Comparison of ENCODE assay signal across 19 mouse cellular contexts in the genomic region with DNA sequence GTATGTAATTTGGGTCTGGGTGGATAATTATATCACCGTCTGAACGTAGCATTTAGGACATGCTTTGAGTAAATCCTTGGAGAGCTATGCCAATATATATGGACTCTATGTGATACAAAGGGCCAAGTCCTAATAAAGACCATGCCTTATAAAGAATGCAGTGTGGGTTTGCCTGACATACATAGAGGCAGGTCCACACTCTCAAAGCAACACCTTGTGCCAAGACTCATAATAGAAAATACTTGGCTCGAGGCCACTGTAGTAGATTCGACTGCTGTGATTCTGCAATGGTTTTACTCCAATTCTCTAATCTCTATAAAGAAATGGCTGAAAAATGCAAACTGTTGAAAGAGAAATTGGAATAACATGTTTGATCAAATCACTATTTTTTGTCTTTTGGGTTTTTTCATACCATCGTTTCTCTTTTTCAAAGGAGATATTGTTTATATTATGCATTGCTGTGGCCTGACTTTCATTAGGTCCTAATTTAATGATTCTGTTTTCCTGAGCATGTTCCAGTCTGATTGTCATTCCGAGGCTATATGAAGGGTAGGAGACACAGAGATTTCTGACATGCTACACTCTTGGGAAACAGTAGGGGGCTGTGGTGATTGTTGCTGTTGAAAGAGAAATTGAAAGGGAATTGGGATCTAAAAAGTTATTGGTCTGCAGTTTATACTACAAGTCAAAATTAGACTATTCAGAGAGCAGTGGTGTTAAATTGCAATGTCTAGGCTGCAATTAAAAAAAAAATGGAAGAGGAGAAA.
DNase-seq lines count a peak whose midpoint lies in the region; ATAC-seq and TF ChIP-seq lines count a peak whose summit lies in the region.
"Had no signal": no experiment of that assay in that cellular context is flagged by ENCODE, and none has a peak within 500 bp of the region (broad histone marks: within the 10 kb centered on the region; RNA-seq: fewer than 3 reads in every experiment).

No protein-coding gene starts in this region.

- peak; percentile 35; the same call in 1 of the 2 replicates for TF ChIP-seq CTCF in gastrocnemius, adult 2 months (IDR thresholded peaks at IDR 0.05)
- TF ChIP-seq CTCF in brain, embryonic 14.5 days (IDR thresholded peaks at IDR 0.05; ENCODE audit: borderline replicate concordance, extremely low read depth, insufficient read depth, insufficient read length) = peak; percentile 10; the same call in 1 of the 2 replicates

- DNase-seq in gastrocnemius, adult 2 months = no peak
- no peak for DNase-seq in gastrocnemius, postnatal 14 days
- no peak for DNase-seq in limb, embryonic 10.5 days (ENCODE audit: low spot score)
- peak; percentile 10 for DNase-seq in MN1 (ENCODE audit: low spot score)
- DNase-seq in brain, embryonic 14.5 days (ENCODE audit: low read depth) = peak; percentile 59
- no peak for DNase-seq in layer of hippocampus, adult 9-10 months (ENCODE audit: low spot score)
- DNase-seq: adrenal gland, postnatal 25 days; cerebellum, adult 9-10 months; gastrocnemius, postnatal 25 days; kidney, adult 9 months; kidney, postnatal 4 days; thymus, adult 18-20 months had no signal

- intact Hi-C loops in gastrocnemius, adult 2 months (cut with DNase I) = no loop called here
- intact Hi-C loops in gastrocnemius, postnatal 14 days (cut with DNase I; ENCODE audit: low total_unique reads) = no loop called here

- no peak for TF ChIP-seq POLR2A in brain, embryonic 14.5 days (IDR thresholded peaks at IDR 0.05; ENCODE audit: borderline replicate concordance, extremely low read depth, insufficient read depth, insufficient read length, poor library complexity, severe bottlenecking)

- peak; percentile 80 for ATAC-seq in limb, embryonic 13.5 days (ENCODE audit: low FRiP score, low read depth)
- ATAC-seq in liver, embryonic 12.5 days = no peak
- ATAC-seq: midbrain, embryonic 16.5 days had no signal

- H3K36me3 ChIP-seq in limb, embryonic 13.5 days = no peaks in the 10 kb centered on the region
- H3K36me3 ChIP-seq in limb, embryonic 10.5 days = no peaks in the 10 kb centered on the region
- H3K36me3 ChIP-seq in liver, embryonic 12.5 days = no peaks in the 10 kb centered on the region
- H3K36me3 ChIP-seq: G1E; heart, embryonic 10.5 days; hindbrain, embryonic 15.5 days; lung, embryonic 15.5 days had no signal

- WGBS in limb, embryonic 13.5 days = 42% methylated on average over 6 of the region's 6 CpGs
- 88% methylated on average over 6 of the region's 6 CpGs for WGBS in limb, embryonic 10.5 days
- WGBS in liver, embryonic 12.5 days (ENCODE audit: insufficient replicate concordance) = 72% methylated on average over 6 of the region's 6 CpGs

- peaks cover 7% of the 10 kb centered on the region; the same call in 1 of the 2 replicates for H3K4me1 ChIP-seq in limb, embryonic 13.5 days
- no peaks in the 10 kb centered on the region for H3K4me1 ChIP-seq in limb, embryonic 10.5 days
- no peaks in the 10 kb centered on the region for H3K4me1 ChIP-seq in liver, embryonic 12.5 days
- H3K4me1 ChIP-seq: heart, embryonic 10.5 days; hindbrain, embryonic 15.5 days; lung, embryonic 15.5 days had no signal

- H3K4me3 ChIP-seq in gastrocnemius, adult 2 months = no peak overlapping the region
- H3K4me3 ChIP-seq in limb, embryonic 13.5 days = no peak overlapping the region
- H3K4me3 ChIP-seq in limb, embryonic 10.5 days = no peak overlapping the region
- no peak overlapping the region for H3K4me3 ChIP-seq in liver, embryonic 12.5 days
- H3K4me3 ChIP-seq: heart, embryonic 10.5 days; hindbrain, embryonic 15.5 days; lung, embryonic 15.5 days had no signal

- no peak overlapping the region for H3K4me2 ChIP-seq in limb, embryonic 13.5 days (replicated peaks)
- no peak overlapping the region for H3K4me2 ChIP-seq in liver, embryonic 12.5 days
- H3K4me2 ChIP-seq: hindbrain, embryonic 15.5 days; lung, embryonic 15.5 days had no signal

- no peaks in the 10 kb centered on the region for H3K9me3 ChIP-seq in limb, embryonic 13.5 days
- H3K9me3 ChIP-seq in limb, embryonic 10.5 days (replicated peaks) = no peaks in the 10 kb centered on the region
- no peaks in the 10 kb centered on the region for H3K9me3 ChIP-seq in liver, embryonic 12.5 days (replicated peaks)
- H3K9me3 ChIP-seq: heart, embryonic 10.5 days; hindbrain, embryonic 15.5 days; lung, embryonic 15.5 days had no signal

- H3K27ac ChIP-seq in gastrocnemius, adult 2 months = no peak overlapping the region
- no peak overlapping the region for H3K27ac ChIP-seq in limb, embryonic 13.5 days
- H3K27ac ChIP-seq in limb, embryonic 10.5 days = no peak overlapping the region
- H3K27ac ChIP-seq in liver, embryonic 12.5 days = no peak overlapping the region
- H3K27ac ChIP-seq: heart, embryonic 10.5 days; hindbrain, embryonic 15.5 days; lung, embryonic 15.5 days had no signal

- H3K27me3 ChIP-seq in limb, embryonic 13.5 days = no peaks in the 10 kb centered on the region
- no peaks in the 10 kb centered on the region for H3K27me3 ChIP-seq in limb, embryonic 10.5 days (ENCODE audit: low read depth, poor library complexity, severe bottlenecking)
- no peaks in the 10 kb centered on the region for H3K27me3 ChIP-seq in liver, embryonic 12.5 days (replicated peaks)
- H3K27me3 ChIP-seq: hindbrain, embryonic 15.5 days; lung, embryonic 15.5 days had no signal

- no peak overlapping the region for H3K9ac ChIP-seq in limb, embryonic 13.5 days
- H3K9ac ChIP-seq in liver, embryonic 12.5 days = no peak overlapping the region
- H3K9ac ChIP-seq: hindbrain, embryonic 15.5 days; lung, embryonic 15.5 days had no signal

Comparison
In these comparisons a context has a peak if more than half of its experiments do, and no peak if none do; other contexts are left out.
1. DNase-seq: peak in MN1 (single experiment) and brain, embryonic 14.5 days (single experiment); none in gastrocnemius, adult 2 months (single experiment), gastrocnemius, postnatal 14 days (single experiment), limb, embryonic 10.5 days (single experiment) and layer of hippocampus, adult 9-10 months (single experiment).